Mouse (Mus musculus): ENCODE measurements around the gene Naa20.

The Naa20 gene

DNA sequence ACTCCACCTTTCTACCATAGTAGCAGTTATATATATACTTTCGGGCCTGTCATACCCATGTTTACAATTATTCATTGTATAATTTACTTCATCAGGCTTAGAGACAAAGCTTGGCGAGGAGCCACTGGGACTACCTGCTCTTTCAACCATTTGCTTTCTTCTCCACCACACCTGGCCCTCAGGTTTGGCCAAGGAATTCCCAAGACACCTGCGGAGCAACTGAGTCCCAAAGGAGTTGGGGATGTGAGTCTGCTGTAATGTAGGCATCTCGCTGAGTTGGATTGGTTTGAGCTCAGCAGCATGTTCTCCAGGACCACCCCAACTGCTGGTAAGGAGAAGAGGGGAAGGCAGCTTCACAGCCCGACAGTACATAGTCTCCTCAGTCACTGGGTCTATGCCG lies at the start of gene Naa20:
TSS of gene Naa20 (plus strand) at position 239 of the 400 bp plus-strand sequence.
- no peak for DNase-seq (ENCODE audit: low spot score in 2 of 2)

DNA sequence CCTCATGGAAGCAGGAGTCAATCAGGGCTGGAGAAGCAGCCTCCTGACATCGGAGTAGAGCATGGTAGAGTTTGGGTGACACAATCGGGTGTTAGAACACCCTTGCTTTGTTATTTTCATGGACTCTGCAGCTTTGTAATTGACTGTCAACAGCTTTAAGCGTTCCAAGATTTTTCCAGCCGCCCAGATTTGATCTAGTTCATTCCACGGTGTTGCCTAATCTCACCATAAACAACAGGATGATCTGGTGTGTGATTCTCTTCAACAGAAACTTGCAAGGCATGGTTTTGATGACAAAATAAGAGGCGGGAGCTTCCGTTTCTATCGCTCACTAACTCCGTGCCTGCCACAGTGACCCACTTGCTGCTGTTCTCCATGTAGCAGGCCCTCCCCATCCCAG lies 46.1 kb upstream of the Naa20 start:
- DNase-seq (ENCODE audit: low spot score in 2 of 2), result no peak

DNA sequence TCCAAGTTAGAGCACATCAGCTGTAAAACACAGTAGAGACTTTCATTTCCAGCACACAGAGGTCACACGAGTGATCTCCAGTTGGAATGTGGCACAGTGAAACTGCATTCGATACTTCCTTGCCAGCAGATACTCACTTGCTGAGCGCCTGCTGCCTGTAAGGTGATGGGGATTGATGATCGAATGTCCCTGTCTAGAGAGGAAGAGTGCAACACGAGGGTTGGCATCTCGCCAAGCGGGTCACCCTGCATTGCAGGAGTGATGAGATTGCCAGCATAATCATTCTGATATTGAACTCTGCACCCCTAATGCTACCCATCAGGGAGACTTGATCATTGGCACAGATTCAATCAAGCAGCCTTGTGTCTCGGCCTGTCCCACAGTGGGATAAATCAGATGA lies 44.0 kb upstream of the Naa20 start:
- DNase-seq (ENCODE audit: low spot score in 2 of 2), result no peak

DNA sequence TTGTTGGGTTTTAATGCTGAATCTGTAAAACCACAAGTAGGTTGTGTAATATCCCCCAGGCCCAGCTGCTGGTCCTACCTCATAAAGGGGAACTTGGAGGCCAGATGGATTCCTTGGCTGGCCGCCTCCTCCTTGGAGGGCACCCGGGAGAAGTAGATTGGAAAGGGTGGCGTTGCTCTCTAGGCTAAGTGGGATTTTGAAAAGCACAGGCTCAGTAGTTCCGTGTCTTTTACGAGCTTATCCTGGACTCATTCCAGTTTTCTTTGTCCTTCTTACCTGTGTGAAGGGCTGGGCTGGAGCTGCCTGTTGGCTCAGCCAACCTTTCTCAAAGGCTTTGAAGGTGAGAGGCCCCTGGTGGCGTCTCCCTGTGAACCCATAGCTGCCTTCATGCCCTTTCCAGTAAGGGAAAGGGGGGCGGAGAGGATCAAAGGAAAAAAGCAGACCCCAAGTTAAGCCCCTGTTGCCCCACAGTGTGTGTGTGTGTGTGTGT lies 42.4 kb upstream of the Naa20 start:
- no peak for DNase-seq (ENCODE audit: low spot score in 2 of 2)

DNA sequence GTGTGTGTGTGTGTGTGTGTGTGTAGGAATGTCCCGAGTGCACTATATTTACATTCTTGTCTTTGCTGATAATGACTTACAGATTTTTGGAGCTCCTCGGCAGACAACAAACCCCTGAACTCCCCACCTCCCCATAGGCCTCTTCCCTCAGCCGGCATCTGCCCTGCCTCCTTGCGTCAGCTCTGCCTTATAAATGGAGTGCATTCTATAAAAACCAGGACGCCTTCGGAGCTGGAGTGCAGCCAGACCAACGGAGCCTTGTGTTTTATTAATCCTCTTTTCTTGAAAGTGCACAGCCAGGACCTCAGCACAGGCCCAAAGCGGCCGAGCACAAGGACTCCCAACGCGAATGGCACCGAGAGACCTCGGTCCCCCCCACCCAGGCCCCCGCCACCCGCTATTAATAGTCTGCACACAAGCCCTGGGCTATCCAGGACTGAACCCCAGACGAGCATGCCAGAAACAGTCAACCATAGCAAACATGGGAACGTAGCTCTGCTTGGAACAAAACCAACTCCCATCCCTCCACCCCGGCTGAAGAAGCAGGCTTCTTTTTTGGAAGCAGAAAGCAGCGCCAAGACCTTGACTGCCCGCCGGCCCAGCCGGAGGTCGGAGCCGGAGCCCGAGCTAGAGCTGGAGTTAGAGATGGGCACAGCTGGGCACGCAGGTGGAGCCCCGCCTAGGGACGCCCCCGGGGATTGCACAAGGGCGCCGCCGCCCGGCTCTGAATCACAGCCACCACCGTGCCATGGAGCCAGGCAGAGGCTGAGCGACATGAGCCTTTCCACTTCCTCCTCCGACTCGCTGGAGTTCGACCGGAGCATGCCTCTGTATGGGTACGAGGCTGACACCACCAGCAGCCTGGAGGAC lies 41.7 kb upstream of the Naa20 start:
- peak; percentile 83 to 87 for DNase-seq (ENCODE audit: low spot score in 2 of 2)

DNA sequence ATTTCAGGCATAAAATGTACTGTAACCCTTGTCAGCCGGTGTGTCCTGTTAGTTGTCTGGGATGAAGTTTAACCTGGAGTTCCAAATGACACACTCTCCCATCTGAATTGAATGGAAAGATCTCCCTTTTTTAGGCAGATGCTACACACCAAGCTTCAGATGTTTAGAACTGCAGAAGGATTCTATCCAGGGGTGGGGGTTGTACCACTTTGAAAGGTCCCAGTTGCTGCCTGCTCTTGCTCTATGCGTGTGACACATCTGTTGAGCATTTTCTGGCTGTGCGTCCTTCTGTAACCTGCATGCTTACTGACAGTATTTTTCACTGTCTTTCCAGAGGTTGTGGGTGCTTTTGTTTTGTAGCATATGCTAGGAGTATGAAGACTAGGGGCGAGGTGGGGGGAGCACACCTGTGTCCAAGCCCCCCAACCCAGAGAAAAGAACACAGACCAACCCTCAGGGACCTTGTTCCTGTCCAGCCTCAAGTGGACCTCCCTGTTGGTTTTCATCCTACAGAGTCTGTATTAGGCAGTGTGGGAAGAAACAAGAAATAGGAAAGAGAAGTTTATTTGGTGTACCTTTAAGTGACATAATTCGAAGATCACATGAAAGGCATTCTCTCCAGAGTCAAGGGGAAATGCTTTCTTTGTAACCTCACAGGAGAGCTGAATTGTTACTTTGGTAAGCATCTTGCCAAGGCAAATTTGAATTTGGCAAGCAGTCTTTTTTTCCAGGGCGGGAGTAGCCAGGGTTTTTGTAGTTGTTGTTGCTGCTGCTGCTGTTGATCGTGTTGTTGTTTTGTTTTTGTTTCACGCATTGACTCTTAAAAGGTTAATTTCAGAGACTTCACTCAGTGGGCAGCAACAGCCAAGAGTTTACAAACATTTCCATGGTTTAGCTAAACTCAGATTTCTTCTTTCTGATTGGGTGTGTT lies 40.4 kb upstream of the Naa20 start:
- DNase-seq (ENCODE audit: low spot score in 2 of 2), result no peak

DNA sequence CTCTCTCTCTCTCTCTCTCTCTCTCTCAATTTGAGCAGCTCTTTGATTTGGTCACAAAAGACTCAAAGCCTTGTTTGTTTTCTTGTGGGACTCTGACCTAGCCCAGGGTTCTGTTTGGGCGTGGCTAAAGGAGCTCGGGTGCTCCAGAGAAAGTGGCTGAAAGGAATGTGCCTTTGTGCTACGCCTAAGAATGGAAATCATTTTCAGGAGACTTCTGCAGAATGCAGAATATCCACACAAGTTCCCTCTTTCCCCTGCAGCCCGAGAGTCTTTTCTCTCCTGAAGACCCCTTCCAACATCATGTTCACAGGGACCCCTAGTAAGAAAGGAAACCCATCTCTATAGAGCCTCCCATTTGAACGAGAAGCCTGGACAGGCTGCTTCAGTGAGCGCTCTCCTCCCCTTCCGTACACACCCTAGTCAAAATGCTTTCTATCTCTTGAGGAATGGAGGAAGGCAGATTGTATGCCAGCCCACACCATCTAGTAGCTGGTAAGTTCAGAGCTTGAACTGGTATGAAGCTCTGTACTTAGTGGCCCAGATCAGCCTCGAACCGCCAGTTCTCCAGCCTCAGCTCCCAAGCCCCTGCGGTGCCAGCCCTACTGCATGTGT lies 39.6 kb upstream of the Naa20 start:
- no peak for DNase-seq (ENCODE audit: low spot score in 2 of 2)

DNA sequence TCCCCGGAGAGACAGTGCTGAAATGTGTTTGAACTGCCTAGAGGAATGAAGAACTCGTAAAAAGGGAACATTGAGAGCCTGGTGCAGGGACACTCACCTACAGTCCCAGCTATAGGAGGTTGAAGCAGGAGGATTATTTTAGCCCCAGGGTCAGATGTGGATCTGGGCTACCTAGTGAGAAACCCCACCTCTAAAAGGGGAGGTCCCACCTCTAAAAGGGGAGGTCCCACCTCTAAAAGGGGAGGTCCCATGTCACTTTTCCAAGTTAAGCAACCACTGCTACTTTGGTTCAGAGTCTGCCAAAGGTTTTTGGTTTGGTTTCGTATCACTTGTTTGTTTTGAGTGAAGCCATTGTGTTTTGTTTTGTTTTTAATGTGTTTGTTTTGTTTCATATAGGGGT lies 36.6 kb upstream of the Naa20 start:
- no peak for DNase-seq (ENCODE audit: low spot score in 2 of 2)

DNA sequence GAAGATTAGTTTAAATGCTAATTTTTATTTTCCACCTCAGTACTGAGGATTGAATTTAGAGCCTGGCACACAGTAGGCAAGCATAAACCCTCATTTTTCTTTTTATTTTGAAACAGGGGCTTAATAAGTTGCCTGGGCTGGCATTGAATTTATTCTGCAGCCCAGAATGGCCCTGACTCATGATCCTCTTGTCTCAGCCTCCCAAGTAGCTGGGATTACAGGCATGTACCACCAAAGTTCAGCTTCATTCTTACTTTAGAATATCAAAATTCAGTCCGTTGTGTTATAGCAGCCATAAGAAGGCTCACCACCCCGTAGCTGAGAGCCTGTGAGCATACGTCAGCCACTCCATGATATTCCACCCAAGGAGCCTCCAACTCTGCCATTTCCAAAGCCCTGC lies 35.7 kb upstream of the Naa20 start:
- no peak for DNase-seq (ENCODE audit: low spot score in 2 of 2)

DNA sequence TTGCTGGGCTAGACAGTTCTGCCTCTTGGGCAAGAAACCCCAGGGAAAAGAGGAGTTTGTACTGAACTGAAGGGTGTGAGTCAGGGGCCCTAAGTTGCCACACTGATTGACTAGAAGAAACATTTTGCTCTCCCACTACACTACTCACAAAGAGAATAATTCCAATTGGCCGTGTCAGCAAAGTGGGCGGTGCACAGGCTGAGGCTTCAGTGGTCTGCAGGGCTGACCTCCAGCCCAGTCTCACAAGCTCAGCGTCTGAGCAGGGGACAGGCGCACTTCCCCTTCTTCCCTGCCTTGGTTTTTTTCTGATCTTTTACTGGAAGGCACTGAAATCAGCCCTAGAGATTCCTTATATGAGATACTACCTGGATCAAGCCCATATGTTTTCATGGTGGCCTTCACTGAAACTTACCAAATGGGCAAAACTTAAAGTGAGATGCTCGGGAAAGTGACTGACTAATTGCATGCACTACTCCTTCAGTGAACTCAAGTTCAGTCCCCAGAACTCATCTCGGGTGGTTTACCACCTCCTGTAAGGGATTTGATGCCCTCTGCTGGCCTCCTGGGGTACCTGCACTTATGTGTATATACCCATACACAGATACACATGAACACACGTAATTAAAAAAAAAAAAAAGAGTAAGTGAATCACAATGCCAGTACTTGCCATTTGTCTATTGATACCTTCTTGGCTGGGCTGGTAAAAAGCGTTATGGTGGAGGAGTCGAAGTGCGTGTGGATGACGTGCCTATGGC lies 35.0 kb upstream of the Naa20 start:
- DNase-seq (ENCODE audit: low spot score in 2 of 2), result no peak

DNA sequence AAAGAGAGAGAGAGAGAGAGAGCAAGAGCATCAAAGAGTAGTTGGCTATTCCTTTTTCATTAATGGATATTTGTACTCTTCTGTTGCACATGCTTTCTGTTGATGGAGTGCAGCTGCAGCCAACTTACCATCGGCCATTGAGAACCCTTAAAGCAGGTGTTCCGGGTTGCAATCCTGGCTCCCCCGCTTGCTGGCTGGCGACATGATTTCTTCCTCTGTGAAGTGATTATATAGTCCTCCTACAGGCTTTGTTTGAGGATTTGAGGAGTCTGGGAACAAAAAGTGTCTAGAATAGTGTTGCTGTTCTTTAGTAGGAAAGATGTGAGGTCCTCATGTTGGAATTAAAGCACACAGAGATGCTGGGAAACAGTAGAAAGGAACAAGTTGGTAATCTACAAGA lies 30.6 kb upstream of the Naa20 start:
- no peak for DNase-seq (ENCODE audit: low spot score in 2 of 2)

DNA sequence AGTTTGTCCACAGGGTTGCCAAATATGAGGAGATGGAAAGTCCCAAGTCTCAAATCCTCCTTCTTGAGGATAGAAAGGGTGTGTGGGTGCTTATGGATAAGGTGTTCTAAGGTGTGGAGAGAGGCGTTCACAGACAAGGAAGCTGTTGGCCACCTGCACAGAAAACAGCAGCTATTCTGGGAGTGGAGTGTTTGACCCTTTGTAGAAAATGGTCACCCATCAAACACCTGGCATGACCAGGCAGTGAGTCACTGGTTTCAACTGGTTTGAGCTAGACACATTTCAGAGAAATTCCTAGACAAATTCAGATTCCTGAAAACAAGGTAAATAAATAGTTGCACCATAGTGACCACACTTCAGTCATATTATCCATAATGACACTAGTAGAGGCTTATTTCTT lies 29.8 kb upstream of the Naa20 start:
- DNase-seq (ENCODE audit: low spot score in 2 of 2), result no peak

DNA sequence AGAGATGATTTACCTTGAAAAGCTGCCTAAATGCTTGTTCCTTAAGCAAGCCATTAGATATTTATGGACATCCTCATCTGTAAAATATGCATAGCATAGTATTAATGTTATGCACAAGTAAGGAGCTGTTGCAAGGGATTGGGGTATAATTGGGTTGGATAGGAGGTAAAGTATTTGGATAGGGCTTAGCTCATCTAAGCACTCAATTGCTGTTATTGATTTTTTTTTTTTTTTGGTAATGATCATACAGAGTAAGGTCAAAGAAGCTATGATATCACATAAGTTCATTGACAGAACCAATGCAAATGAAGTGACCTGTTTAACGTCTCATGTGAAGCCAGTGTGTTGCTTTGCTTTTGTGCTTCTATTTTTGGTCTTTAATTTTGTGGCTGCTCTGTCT lies 27.9 kb upstream of the Naa20 start:
- DNase-seq (ENCODE audit: low spot score in 2 of 2), result no peak

DNA sequence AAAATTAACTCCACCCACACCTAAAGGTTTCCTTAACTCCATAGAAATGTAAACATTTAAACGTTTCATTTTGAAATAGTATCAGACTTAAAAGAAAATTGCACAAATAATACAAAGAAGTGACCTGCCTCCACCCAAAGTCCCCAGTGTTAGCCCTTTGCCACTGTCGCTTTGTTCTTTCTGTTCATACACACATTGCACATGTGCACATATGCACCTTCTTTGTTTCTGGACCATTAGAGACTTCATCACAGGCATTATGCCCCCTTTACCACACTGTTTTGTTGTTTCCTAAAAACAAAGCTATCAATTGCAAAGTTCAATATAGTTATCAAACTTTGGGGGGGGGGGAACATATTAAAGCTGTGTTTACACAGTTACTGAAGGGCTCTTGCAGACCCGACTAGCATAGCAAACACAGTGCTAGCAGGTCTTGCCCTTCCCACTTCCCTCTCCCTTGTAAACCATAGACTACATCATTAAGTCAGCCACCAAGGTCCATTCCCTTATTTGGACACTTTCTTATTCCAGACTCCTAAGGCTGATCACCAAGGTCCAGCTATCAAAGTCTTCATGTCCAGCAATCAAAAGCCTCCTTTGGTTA lies 26.9 kb upstream of the Naa20 start:
- DNase-seq (ENCODE audit: low spot score in 2 of 2), result no peak

DNA sequence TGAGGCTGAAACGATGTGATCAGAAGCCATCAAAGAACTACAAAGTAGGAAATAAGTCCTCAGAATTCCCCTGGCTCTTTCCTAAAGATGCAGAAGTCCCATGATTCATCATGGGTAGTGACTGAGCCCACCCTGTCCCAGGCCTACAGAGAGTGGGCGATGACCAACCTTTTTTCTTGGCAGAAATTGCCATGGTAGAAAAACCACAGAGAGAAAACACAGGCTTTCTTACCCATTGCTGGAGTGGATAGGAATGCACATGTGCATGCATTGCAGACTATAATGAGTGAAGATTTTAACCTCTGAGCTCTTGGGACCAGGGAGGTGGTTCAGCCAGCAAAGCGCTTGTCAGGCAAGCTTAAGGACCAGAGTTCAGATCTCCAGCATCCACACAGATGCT lies 24.7 kb upstream of the Naa20 start:
- no peak for DNase-seq (ENCODE audit: low spot score in 2 of 2)

DNA sequence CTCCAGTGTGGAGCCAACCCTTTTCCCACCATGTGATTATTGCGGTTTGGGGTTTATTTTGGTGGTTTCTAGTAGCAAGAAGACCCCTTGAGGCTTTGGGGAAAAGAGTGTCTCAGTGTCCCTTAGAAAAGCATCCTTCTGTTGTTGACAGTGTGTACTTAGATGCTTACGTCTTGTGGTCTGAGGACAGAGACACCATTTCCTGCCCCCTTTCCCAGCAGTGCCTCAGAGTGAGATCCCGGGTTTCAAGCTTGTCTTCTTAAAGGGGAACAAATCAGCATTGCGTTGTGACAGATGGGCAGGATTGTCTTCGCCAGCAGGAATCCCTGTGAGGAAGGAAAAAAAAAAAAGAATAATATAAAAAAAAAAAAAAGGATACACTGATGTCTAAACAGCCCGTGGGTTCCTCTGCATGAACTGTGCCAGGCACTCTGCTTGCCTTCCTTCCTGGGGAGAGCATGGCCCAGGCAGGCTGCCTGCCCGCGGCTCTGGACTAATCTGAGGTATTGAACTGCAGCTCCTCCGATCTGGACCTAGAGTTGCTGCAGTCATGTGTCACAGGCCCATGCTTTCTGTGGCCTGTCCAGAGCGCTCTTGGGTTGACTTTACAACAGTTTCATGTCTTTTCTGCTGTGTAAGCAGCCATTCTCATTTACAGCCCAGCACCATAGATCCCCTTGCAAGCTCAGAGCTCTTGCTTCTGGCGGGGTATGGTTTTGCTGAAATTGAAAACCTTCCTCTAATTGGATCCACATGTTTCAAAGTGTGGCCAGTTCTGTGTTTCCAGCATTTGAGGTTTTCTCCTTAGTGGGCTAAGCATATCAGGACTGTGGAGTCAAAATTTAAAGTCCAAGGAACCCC lies 20.8 kb upstream of the Naa20 start:
- no peak for DNase-seq (ENCODE audit: low spot score in 2 of 2)

DNA sequence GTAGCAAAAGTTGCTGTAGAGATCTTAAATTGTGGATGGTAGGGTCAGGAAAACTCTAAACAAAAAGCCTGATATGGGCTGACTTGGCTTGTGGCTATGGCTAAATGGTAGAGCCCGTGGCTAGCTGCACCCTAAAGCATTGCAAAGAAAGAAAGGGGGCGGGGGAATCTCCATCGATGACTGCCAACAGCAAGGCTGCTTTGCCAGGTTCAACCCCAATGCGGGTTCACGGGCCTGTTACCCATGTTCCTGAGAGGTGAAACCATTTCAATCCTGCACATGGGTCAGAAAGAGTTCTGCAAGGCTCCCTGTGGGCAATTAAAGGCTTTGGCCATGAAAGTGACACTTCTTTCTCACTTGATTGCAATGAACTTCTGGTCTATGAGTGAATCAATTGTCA lies 20.0 kb upstream of the Naa20 start:
- no peak for DNase-seq (ENCODE audit: low spot score in 2 of 2)

DNA sequence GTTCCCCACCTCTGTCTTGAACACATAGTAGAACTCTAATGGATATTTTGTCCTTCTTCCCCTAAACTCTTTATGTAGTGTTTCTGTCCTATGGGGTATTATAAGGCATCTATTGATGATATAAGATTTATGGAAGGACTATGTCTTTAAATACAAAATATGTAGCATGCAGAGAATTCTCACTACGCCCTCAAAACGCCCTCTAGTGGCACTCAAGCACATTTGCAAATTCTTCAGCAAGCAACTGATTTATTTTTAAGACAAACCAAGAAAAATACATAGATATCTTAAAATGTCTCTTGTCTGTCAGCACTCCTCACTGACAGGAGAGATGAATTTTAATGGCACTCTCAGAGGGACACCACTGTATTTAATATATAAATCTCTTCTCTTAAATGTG lies 19.5 kb upstream of the Naa20 start:
- no peak for DNase-seq (ENCODE audit: low spot score in 2 of 2)

DNA sequence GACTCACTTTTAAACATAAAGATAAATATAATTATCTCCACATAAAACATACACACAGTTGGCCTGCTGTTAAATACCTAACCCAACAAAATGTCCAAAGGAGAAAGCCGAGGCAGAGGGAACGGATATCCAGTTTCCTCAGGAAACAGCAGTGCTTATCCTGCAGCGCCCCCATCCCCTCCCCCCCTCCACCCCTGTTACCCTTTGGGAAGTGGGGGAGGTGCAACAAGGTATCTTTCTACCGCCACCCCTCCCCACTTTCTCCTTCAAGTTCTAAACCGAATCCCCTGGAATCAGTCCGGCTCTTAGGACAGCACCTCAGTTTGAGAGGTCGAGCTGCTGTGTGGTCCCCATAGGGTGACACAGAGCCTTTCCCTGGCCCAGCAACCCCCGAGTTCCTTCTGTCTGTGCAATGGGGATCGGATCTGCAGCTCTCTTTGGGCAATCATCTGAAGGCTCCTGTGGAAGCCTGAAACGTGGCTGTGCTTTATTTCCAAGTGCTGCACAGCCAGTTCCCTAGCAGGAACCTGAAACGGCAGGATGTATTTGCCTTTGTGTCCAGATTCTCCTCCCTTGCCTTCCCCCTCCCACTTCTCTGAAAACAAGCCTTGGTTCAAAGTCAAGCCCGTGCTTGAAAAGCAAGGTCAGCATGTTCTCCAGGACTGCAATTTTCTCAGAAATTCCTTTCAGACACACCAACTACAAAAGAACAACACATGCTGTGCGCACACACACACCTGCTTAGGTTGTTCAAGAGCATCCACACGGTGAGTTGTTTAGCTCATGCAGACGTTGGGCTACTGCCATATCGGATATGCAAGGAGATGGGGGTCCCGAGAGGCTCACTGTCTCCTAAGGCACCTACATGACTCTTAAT lies 17.6 kb upstream of the Naa20 start:
- DNase-seq (ENCODE audit: low spot score in 2 of 2), result no peak

Measured in frontal cortex, postnatal 25 days (tissue).